Mouse (Mus musculus) gonadal fat pad, adult 2 months (tissue): ENCODE results near the gene Boll. TPM values are rescaled to one million over a fixed set of nuclear protein-coding genes. Genes with fewer than 3 reads are reported as not detected.

Experiments
- DNase-seq: peaks from one replicate; pipeline ENCODE4 v3.0.0-alpha.2; 2012; ENCODE audit warnings: low read depth
- polyA plus RNA-seq: library from polyadenylated mRNA; depleted of rRNA; stranded (reverse); fragments of >200 nt; gene quantifications from 2 replicates; pipeline ENCODE4 v1.2.3, GENCODE M21; 2012; rRNA removed

Gene Boll
- polyA plus RNA-seq, 1 experiment: 0.46 TPM

- no peak for DNase-seq
These were observed 155.7 kb downstream of the Boll start for GRCm38 (mm10) chr1:55207561-55207960.

- no peak for DNase-seq
These were observed 157.4 kb downstream of the Boll start for GRCm38 (mm10) chr1:55205808-55206327.

- no peak for DNase-seq
These were observed 161.2 kb downstream of the Boll start for GRCm38 (mm10) chr1:55201850-55202752.

DNA sequence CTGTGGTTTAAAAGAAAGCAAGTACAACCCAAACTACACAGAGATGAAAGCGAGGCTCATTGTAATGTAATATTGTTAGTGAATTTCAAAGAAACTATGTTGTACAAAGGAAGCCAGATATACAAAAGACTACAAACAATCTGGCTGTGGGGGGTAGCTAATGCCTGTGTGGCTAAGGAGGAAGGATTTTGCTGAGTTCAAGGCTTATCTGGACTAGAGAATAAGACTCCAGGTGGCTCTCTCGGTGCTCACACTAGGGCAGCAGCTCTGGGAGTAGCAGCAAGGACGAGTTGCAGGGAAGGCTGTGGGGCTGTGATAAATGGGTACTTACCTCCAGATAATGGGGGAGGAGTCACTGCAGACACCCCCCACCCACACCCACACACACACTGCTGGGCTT is 164.6 kb downstream of the Boll start:
- no peak for DNase-seq

Other genes with a start within 250 kb of the Boll start
- gene Mob4, start 232.2 kb downstream of the Boll start, polyA plus RNA-seq: 11.7 and 12.5 TPM in 2 replicates
- gene Rftn2, start 136.7 kb downstream of the Boll start, polyA plus RNA-seq: 1.6 and 2.2 TPM in 2 replicates
- 1.4 and 1.5 TPM in 2 replicates for gene Mars2, start 126.3 kb downstream of the Boll start, polyA plus RNA-seq
- 3.3 and 4.6 TPM in 2 replicates for gene Plcl1, start 42.5 kb upstream of the Boll start, polyA plus RNA-seq